Mouse (Mus musculus): ENCODE measurements at regions not wholly inside any gene's neighbourhood (a gene's known extent, or its start where the extent isn't known, plus 50 kb on each side); places are given as distances from the start of the nearest gene placed in this dataset.

DNA sequence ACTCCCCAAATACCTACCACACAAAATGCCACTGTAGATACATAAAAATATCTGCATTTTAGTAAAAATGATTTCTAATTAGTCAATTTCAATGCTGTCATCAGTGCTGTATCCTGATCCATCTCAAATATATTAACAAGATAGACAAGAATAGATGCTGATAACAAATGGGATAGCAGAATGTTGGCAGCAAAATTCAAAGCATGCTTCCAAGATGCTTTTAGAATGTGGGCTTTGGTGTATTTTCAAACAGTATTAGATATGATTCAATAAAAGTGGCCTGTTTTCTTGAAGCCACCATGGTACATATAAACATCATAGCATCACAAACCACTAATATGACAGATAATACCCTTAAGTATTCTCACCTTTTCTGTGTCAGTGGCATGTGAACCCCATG lies 597.6 kb downstream of the Cenpc1 start:
- Histone ChIP-seq H3K27ac (ENCODE audit: low read depth, low read length) (no peak overlapping the region), H3K36me3 (ENCODE audit: control insufficient read depth, insufficient read depth, low read length) (no peaks in the 10 kb centered on the region), H3K9ac (ENCODE audit: low read depth, low read length) (no peak overlapping the region), H3K4me1 (ENCODE audit: control insufficient read depth, insufficient read depth, low read length) (no peaks in the 10 kb centered on the region), H3K27me3 (ENCODE audit: control insufficient read depth, insufficient read depth, low read length) (no peaks in the 10 kb centered on the region), H3K4me3 (ENCODE audit: low read length) (no peak overlapping the region), H3K4me2 (replicated peaks; ENCODE audit: low read depth, low read length) (no peak overlapping the region), H3K9me3 (ENCODE audit: control insufficient read depth, low read length) (no peaks in the 10 kb centered on the region)
- ATAC-seq (ENCODE audit: low FRiP score, low TSS enrichment), result no peak

DNA sequence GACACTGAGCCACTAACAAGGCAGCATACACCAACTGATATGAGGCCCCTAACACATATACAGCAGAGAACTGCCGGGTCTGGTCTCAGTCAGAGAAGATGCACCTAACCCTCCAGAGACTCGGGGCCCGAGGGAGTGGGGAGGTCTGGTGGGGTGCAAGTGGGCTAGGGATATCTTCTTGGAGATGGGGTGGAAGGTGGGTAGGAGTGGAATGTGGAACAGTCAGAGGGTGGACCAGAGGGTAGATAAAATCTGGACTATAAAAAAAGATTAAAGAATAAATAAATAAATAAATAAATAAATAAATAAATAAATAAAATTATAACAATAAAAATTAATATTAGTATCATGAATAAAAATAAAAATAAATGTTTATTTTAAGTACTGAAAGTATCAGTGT lies 598.2 kb downstream of the Cenpc1 start:
- no peak for ATAC-seq (ENCODE audit: low FRiP score, low TSS enrichment)
- no peak overlapping the region for H3K4me2 ChIP-seq (replicated peaks; ENCODE audit: low read depth, low read length)
- no peaks in the 10 kb centered on the region for H3K27me3 ChIP-seq (ENCODE audit: control insufficient read depth, insufficient read depth, low read length)
- H3K4me3 ChIP-seq (ENCODE audit: low read length), result no peak overlapping the region
- H3K4me1 ChIP-seq (ENCODE audit: control insufficient read depth, insufficient read depth, low read length), result no peaks in the 10 kb centered on the region
- H3K9ac ChIP-seq (ENCODE audit: low read depth, low read length), result no peak overlapping the region
- H3K27ac ChIP-seq (ENCODE audit: low read depth, low read length), result no peak overlapping the region
- 80% methylated on average over 3 of the region's 3 CpGs for WGBS
- H3K36me3 ChIP-seq (ENCODE audit: control insufficient read depth, insufficient read depth, low read length), result no peaks in the 10 kb centered on the region
- no peaks in the 10 kb centered on the region for H3K9me3 ChIP-seq (ENCODE audit: control insufficient read depth, low read length)
